Mouse (Mus musculus) gastrocnemius, postnatal 10 days (tissue): ENCODE measurements around the gene Calhm1. TPM values are rescaled to one million over a fixed set of nuclear protein-coding genes. Genes with fewer than 3 reads are reported as not detected.
A peak's percentile ranks its signal among the peaks of the same experiment; 100 is the strongest.

ENCODE experiments used
- DNase-seq: peaks from one replicate; pipeline ENCODE4 v3.0.0; 2021; ENCODE audit warnings: mixed read lengths
- long read RNA-seq, 2 experiments: library from polyadenylated mRNA; stranded (forward); transcript quantifications; one replicate each; pipeline ENCODE4 v2.0.0; 2021
- total RNA-seq, 2 experiments: library from RNA; stranded (reverse); gene quantifications; 2 replicates each; pipeline ENCODE4 v1.2.3; 2021

Gene Calhm1
- not detected for total RNA-seq
- long read RNA-seq, experiment 1 = 0 reads
- long read RNA-seq, experiment 2 = 0 reads

DNA sequence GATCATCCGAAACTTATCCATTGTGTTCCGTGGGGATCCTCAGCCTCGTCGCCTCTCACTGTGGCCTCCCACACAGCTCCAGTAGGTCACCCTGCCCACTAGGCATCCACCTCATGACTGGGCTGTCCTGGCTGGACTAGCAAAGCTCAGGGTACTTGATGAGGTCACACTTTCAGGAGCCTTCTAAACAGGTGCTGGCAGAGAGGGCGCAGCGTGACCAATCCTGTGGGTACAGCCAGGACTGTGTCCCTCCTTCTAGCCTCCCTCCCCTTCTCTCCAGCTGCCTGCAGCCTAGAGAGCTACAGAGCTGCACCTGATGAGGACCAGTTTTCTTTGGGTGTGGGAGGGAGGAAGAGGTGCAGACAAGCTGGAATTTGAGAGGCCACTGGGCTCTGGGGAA, at the start of gene Calhm1:
Gene Calhm1, minus strand, starts transcription at position 101 of the 400 bp plus-strand sequence.
- DNase-seq = no peak

GRCm38 (mm10) chr19:47192158-47192557, 48.1 kb upstream of the Calhm1 start:
- DNase-seq = no peak

DNA sequence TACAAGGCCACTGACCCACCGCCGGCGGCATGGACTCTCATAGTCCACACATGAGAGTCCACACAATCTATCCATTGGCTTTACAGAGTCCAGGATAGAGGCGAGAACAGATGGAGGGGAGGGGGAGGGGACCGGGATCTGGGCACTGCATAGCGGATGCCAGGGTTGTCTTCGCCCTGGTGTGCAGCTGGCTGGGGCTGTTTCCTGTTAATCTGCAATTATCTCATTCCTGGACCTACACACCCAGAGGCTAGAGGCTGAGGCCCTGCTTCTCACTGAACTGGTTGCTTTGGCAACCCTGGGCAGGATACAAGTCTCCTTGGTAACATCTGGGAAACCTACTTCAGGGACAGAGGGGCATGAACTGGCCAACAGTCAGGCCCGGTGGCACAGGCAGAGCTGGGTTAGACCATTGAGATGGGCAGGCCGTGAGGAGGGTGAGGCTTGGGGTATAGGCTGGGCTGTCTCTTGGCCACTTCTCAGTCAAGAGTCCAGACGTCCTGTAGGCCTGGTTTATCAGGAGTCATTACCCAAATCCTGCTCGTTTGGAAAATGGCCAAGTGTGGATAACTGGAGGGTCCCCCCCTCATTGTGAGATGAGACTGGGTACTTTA, 44.6 kb upstream of the Calhm1 start:
- no peak for DNase-seq

GRCm38 (mm10) chr19:47186514-47187275, 42.6 kb upstream of the Calhm1 start:
- DNase-seq = no peak

DNA sequence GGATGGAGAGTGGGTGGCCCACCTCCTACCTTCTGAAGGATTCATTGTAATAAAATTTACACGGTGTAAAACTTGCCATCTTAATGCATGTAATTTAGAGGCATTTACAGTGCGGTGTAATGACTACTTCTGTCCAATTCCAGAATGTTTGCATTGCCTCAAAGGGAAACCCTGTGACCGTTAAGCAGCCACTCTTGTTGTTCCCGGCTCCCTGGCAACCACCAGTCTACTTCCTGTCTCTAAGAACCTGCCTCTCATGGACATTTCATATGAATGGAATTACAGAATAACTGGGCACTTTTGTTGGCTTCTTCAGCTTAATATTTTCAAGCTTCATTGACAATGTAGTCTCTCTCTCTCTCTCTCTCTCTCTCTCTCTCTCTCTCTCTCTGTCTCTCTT, 40.7 kb upstream of the Calhm1 start:
- no peak for DNase-seq

DNA sequence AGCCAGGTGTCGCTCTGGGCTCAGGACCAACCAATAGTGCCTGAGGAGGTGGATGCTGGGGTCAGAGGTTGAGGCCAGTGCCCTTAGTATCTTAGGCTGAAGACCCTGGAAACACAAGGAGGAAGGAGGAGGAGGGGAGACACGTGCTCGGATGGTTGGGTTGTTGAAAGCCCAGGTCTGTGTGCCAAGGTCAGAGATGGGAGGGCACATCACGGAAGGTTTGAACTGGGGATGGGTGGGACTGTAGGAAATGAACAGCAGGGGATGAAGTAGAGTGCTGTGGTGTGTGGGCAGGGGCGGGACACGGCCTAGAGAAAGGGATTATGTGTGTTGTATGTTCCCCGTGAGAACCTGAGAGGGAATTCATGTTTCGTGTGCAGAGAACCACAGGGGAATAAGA, 40.2 kb upstream of the Calhm1 start:
- no peak for DNase-seq

DNA sequence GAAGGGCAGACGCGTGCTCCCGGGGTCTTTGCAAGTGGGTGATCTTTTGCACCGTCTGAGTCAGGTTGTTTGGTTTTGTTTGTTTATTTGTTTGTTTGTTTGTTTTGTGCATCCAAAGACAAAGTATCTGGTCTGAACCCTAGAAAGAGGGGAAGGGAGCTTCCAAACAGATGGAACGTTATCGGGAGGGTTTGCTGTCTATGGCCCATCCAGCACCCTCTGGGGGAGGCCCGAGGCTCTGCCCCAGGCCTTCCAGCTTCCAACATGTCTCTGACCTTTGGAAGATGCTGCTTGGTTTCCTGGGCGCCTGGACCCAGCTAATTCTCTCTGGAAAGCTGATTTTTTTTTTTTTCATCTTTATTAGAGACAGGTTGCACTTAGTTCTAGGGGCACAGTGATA, 36.0 kb upstream of the Calhm1 start:
- DNase-seq = no peak

DNA sequence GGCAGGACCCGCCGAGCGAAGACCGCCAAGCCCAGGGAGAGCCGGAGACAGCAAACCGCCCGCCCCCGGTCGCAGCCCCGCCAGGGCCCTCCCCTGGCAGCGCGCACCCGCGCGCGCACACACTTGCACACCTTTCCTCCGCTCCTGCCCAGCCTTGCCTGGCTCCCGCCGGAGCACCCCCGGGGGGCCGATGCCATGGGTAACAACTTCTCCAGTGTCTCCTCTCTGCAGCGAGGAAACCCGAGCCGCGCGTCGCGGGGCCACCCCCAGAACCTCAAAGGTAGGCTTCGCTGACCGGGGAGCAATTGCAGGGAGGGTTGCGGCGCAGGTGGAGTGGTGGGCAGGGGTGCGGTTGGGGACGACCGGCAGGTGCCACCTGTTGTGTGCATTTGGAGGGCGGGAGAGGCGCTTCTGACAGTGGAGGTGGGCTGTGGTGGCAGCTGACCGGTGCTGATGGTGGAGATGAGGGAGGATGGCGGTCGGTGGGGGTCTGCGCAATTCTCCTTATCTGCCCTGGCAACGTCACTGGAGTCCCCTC, 35.3 kb upstream of the Calhm1 start:
- DNase-seq = peak; percentile 33

- DNase-seq = peak; percentile 50
Observed at GRCm38 (mm10) chr19:47178431-47179271, 34.6 kb upstream of the Calhm1 start, which contains the start of gene Neurl1a. Gene Neurl1a (plus strand): TSS chr19:47178820.

DNA sequence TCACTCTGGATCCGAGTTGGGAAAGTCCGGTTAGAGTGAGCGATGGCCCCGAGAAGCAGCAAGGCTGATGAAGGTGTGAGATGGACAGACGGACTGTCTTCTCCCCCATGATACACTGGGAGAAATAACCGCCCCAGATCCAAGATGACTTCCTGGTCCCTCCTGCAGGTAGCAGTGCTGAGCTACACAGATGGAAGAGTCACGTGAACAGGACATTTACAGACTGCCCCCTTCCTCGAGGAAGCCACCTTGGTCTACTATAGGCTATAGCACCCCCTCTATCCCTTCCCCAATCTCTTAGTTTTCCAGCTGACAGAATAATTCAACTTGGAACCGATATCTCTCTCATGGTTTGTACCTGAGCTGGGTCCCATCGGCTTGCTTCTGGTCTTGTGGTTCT, 33.9 kb upstream of the Calhm1 start:
- DNase-seq = no peak

GRCm38 (mm10) chr19:47176916-47177505, 33.0 kb upstream of the Calhm1 start:
- DNase-seq = no peak

GRCm38 (mm10) chr19:47175472-47175871, 31.4 kb upstream of the Calhm1 start:
- DNase-seq = no peak

DNA sequence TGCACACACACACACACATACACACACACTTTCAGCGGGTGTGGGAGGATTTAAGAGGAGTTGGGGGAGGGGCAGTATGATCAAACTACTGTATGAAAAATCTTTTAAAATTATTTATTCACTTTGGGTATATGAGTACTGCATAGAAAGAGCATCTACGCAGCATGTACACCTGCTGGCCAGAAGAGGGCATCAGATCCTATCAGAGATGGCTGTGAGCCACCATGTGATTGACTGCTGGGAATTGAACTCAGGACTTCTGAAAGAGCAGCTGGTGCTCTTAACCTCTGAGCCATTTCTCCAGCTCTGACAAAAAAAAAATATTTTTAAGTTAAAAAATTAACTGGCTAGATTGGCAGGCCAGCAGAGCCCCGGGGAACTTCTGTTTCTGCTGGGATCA, 30.5 kb upstream of the Calhm1 start:
- no peak for DNase-seq

GRCm38 (mm10) chr19:47168793-47169412, 24.8 kb upstream of the Calhm1 start:
- peak; percentile 90 for DNase-seq

DNA sequence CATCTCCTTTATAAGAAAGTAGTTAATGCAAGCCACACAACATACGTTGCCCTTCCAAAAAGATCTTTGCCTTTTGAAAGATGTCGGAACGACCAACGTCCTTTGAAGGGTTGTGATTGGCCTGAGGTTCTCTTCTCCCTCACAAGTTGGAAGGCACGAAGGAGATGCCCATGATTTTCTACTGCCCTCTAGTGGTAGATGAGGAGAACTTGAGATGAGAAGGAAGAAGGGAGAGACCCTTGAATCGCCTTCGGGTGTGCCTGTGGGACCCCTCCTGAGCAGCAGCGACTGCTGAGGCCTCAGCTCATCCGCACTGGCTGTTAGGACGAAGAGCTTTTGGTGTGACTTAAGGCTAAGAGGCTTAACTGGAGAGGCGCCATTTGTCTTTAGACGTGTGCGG, 24.2 kb upstream of the Calhm1 start:
- no peak for DNase-seq

DNA sequence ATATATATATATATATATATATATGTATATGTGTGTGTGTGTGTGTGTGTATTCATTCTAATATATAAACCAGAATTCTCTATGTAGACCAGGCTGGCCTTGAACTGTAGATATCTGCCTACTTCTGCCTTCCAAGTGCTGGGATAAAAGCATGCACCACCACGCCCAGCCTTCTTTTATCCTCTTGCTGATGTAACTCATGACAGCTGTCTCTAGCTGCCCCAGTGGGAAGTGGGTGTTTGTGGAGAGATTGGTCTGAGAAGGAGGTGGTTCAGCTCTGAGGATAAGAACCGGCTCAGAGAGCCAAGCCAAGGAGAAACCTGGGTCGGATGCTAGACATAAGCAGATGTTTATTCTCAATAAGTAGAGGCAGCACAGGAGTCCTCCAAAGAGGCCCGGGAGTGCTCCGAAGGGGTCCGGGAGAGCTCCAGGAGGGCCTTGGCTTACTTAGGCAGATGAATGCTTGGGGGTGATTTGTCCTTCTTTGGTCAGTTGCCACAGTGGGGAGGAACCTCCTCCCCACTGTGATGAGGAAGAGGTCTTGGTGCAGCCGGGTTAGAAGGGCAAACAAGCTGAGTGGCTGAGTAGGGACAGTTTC, 23.7 kb upstream of the Calhm1 start:
- no peak for DNase-seq

GRCm38 (mm10) chr19:47166758-47167157, 22.7 kb upstream of the Calhm1 start:
- DNase-seq = no peak

GRCm38 (mm10) chr19:47163176-47163744, 19.2 kb upstream of the Calhm1 start:
- DNase-seq = no peak

DNA sequence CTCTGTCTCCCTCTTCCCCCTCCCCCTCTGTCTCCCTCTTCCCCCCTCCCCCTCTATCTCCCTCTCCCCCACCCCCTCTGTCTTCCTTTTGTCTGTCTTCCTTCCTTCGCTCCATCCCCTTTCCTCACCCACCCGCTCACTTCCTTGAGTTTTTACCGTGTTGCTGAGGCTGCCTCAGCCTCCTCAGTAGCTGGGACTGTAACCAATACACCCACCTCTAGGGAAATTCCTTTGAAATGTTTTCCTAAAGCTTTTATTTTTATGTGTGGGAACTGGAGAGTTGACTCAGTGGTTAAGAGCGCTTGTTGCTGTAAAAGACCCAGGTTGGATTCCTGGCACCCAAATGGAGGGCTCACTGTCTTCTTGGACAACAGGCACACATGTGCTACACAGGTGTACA, 17.6 kb upstream of the Calhm1 start:
- no peak for DNase-seq

DNA sequence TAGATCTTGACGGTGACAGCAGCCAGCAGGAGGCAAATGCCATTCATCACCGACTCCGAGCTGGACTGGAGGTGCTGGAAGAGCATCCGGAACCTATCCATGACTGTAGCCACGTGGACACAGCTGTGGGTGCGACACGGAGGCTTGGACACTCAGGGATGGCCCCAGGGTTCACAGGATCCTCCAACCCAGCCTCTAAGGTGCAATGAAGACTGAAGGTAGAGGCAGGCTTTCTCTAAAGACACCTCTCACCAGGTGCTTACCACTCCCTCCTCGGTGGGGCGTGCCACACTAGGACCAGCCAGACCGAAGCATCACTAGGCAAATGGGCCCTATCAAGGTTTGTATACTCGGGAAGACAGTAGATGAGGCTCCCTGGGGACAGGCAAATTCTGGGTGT, 13.6 kb upstream of the Calhm1 start, which contains the start of gene Calhm3:
Gene Calhm3, minus strand, starts transcription at position 101 of the 400 bp plus-strand sequence.
- no peak for DNase-seq

DNA sequence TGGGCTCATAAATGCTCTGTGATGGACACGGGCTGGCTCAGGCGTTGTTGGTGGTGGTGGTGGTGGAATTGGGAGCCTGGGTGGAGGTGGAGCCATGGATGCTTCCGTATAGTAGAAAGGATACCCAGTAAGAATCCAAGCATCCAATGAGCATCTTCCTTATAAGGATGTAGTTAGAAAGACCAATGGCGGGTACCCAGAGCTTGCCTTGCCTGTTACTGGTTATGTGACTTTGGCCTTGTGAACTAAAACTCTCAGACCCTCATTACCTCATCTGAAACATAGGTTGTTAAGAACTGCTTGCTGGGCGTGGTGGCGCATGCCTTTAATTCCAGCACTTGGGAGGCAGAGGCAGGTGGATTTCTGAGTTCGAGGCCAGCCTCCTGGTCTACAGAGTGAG, 9.7 kb upstream of the Calhm1 start:
- DNase-seq = no peak
